Mouse (Mus musculus): Measurements from ENCODE around the gene Lif.

- TF ChIP-seq CTCF (IDR thresholded peaks at IDR 0.05; ENCODE audit: low read depth) (no peak), EP300 (IDR thresholded peaks at IDR 0.05; ENCODE audit: low read depth) (no peak)
Observed at GRCm38 (mm10) chr11:4268500-4268899, 11.1 kb downstream of the Lif start.
